Mouse (Mus musculus) bone marrow macrophage, adult 2 months (primary cell): ENCODE measurements around the gene Prrg4. TPM values are rescaled to one million over a fixed set of nuclear protein-coding genes. Genes with fewer than 3 reads are reported as not detected.
"Not testable (repeated sequence)": the region's sequence is repeated elsewhere in the genome, so short reads cannot be mapped to it uniquely, and the experiment has no call there.

Source experiments
- H3K27ac ChIP-seq: 2 replicates; pipeline ENCODE4 v1.5.1; 2012; ENCODE audit warnings: low read depth, low read length; ENCODE audit not compliant: insufficient read depth
- H3K4me1 ChIP-seq: 2 replicates; pipeline ENCODE4 v1.6.1; 2012; ENCODE audit warnings: low read length; ENCODE audit not compliant: control insufficient read depth, insufficient read depth
- H3K4me3 ChIP-seq: 2 replicates; pipeline ENCODE4 v1.5.1; 2012; ENCODE audit warnings: mild to moderate bottlenecking, low read length, moderate library complexity; ENCODE audit not compliant: insufficient read depth
- CTCF ChIP-seq: IDR thresholded peaks from 2 replicates; pipeline ENCODE4 v1.5.1; 2012; ENCODE audit warnings: low read depth, mild to moderate bottlenecking, low read length, moderate library complexity
- POLR2A ChIP-seq: IDR thresholded peaks from 2 replicates; pipeline ENCODE4 v1.6.1; 2012; ENCODE audit warnings: mild to moderate bottlenecking, low read depth, low read length, borderline replicate concordance
- polyA plus RNA-seq: library from polyadenylated mRNA; stranded (reverse); fragments of >200 nt; gene quantifications from 2 replicates; pipeline ENCODE4 v1.2.4, GENCODE M21; 2012; ENCODE audit not compliant: missing spikeins, insufficient read depth, insufficient read length

Gene Prrg4
- polyA plus RNA-seq, 1 experiment = 0.84 TPM

DNA sequence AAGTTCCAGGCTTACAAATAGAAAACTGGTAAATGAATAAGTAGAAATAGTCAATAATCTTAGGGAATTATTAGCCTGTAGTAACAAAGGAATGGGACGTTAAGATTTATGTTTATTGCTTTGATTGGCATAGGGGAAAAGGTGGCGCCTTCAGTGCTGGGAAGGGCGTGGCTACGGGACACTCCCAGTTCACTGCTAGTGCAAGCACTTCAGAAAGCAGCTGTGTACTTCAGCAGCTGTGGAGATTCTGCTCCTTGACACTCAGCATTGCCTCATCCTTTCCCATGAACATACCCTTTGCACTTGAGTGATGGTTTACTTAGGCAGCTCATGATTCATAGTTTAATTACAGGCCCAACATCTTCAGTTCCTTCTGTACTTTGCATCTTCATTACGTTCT, 9.4 kb upstream of the Prrg4 start:
- Histone ChIP-seq H3K4me3 (no peak overlapping the region), H3K27ac (no peak overlapping the region), H3K4me1 (peaks cover 4% of the 10 kb centered on the region)
- TF ChIP-seq CTCF (no peak), POLR2A (no peak)

DNA sequence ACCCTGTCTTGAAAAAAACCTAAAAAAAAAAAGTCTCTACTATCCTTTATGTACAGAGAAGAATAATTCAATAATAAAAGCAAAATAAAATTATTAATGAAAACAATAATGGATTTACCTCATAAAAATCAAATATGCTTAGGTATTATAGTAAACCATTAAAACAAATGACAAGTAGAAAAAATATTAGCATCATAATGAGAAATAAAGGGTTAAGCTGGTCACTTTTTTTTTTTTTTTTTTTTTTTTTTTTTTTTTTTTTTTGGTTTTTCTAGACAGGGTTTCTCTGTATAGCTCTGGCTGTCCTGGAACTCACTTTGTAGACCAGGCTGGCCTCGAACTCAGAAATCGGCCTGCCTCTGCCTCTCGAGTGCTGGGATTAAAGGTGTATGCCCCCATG, 8.4 kb upstream of the Prrg4 start:
- not testable (repeated sequence) for H3K4me3 ChIP-seq, H3K4me1 ChIP-seq, H3K27ac ChIP-seq

DNA sequence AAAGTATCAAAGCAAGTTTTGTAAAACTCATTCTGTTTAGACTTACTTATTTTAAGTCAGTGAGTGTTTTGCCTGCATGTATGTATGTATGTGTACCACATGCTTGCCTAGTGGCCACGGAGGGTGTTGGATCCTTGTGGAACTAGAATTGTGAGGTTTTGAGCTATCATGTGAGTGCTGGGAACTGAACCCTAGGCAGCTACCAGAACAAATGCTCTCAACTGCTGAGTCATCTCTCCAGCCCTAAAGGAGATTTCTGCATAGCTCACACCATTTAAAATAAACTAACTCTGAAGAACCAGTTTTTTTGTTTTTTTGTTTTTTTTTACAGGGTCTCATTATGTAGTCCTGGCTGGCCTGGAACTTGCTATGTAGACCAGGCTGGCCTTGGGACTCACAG, 6.5 kb upstream of the Prrg4 start:
- TF ChIP-seq POLR2A (no peak), CTCF (no peak)
- Histone ChIP-seq H3K4me1 (no peaks in the 10 kb centered on the region), H3K27ac (no peak overlapping the region), H3K4me3 (no peak overlapping the region)

DNA sequence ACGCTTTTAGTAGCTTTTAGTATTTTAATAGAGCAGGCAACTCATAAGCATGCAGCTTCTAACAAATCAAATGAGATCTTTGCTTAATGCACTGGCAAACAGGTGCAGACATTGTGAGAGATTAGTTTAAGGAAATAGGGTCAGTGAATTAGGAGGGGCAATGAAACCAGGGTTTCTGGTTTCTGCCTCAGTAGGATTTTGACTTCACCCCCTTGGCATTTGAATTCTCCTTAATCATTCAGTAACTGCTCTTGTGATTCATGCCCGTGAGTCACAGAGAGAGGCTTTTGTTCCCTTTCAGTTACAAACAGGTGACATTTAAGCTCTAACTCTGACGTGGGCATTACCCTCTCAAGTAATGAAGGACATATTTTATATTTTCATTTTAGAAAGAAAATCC, 6.1 kb upstream of the Prrg4 start:
- TF ChIP-seq CTCF (no peak), POLR2A (no peak)
- Histone ChIP-seq H3K27ac (no peak overlapping the region), H3K4me1 (no peaks in the 10 kb centered on the region), H3K4me3 (no peak overlapping the region)

DNA sequence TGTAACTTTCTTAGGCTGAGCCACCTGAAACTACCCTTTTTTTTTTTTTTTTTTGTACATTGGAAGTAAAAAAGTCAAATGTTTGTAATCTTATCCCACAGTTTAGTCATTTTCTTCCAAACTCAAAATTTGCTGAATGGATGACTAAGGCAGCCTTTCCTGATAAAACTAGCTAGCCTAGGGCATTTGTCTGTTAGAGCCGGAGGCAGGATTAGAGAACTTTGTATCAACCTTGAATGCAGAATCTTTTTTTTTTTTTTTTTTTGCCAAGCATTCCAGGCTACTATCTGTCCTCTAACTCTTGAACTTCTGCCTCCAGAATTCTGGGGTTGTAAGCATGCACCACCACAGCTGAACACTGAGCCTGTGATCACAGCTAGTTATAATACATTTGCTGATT, 5.2 kb upstream of the Prrg4 start:
- Histone ChIP-seq H3K27ac (no peak overlapping the region), H3K4me1 (no peaks in the 10 kb centered on the region), H3K4me3 (no peak overlapping the region)
- TF ChIP-seq CTCF (no peak), POLR2A (no peak)

DNA sequence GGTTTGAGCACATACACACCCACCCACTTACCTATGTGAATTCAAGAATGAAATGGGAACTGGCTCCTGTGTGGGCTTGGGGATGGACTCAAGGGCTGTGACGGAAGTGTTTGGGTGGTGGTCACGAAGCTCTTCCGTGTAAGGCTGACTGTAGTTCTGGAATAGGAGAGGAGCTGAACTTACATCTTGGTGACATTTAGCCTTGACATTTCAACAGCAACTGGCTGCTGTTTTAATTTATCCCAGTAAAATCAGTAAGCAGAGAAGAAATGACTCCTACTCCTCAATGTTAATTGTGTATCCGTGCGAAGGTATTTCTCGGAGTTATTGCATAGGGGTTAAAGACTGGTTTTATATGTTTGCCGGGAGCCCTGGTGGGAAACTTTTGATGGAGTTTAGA, 2.9 kb upstream of the Prrg4 start:
- no peak overlapping the region for H3K4me3 ChIP-seq
- TF ChIP-seq POLR2A = no peak
- peaks cover 3% of the 10 kb centered on the region; the same call in 1 of the 2 replicates for H3K4me1 ChIP-seq
- H3K27ac ChIP-seq = no peak overlapping the region

DNA sequence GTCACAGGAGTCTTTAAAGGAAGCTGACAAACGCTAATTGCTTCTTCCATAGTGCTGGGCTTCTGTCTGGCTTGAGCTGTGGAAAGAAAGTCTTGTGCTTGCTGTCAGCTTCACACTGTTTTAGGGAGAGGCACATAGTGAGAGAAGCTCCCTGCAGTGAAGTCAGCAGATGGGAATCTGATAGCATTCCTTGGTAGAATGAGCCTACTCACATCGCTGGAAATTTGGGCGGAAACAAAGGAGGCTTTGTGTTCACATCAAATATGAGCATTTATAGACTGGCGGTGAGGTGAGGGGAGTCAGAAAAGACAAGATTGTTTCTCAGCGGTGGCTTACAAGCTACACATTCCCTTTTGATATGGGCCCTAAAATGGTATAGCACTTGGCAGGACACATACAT, 2.0 kb upstream of the Prrg4 start:
- peaks cover 3% of the 10 kb centered on the region; the same call in 1 of the 2 replicates for H3K4me1 ChIP-seq
- H3K27ac ChIP-seq = no peak overlapping the region
- TF ChIP-seq POLR2A (no peak), CTCF (no peak)
- H3K4me3 ChIP-seq = no peak overlapping the region

DNA sequence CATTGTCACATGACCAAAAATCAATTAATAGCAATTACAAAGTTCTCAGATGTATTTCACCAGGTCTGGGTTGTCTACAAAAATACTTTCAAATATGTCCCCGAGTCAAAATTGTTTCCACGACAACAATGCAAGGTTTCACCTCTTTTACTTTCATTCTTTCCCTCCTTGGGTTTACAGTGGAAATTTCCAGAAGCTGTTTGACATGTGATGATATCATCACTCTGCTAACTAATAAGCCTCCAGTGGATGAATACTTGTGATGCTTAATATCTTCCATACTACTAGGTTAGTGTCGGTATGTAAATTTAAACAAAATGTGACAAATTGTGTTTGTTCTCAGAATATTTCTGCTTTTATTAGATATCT, 299 bp upstream of the Prrg4 start:
- TF ChIP-seq POLR2A (no peak), CTCF (no peak)
- H3K4me1 ChIP-seq = peaks cover 3% of the 10 kb centered on the region; the same call in 1 of the 2 replicates
- H3K4me3 ChIP-seq = peak overlapping the region; percentile 68
- no peak overlapping the region for H3K27ac ChIP-seq

DNA sequence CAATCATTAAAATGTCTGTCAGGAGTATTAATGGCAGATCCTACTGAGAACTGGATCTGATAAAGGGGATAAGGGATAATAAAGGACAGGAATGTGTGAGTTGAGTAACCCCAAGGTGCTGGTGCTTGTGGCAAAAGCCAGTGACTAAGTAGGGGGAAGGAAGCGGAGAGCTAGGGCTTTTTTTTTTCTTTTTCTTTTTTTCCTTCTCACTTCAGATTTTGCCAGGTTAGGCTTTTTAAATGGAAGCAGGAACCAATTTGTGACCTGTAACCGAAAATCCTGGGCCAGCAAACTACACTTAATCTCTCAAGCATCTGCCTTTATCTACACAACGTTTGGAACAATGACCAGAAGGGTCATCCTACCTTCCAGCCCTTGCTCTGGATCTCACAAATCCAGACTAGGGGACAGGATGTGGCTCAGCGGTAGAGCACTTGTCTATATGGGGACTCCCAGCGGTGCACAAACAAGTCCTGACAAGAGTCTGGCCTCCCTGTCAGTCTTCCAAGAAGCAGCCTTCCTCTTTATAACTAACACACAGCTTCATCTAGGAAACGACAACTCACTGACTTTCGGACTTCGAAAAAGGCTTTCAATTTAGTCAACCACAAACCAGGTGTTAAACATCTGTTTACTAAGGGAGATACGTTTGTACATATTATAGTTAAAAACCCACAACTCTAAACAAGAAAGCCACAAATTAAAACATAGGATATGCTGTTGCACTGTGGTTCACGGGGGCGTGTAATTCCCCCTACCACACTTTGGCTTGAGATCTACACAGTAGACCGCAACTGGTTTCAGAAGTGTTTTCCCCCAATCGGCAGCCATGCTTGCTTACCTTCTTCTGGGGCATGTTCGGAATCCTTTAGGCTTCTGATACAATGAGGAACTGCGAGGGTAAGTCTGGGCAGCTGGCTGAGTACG, 1.2 kb downstream of the Prrg4 start:
- Histone ChIP-seq H3K4me3 (peak overlapping the region; percentile 68), H3K4me1 (peaks cover 3% of the 10 kb centered on the region; the same call in 1 of the 2 replicates), H3K27ac (peak overlapping the region; percentile 78)
- no peak for TF ChIP-seq CTCF
- TF ChIP-seq POLR2A = no peak

DNA sequence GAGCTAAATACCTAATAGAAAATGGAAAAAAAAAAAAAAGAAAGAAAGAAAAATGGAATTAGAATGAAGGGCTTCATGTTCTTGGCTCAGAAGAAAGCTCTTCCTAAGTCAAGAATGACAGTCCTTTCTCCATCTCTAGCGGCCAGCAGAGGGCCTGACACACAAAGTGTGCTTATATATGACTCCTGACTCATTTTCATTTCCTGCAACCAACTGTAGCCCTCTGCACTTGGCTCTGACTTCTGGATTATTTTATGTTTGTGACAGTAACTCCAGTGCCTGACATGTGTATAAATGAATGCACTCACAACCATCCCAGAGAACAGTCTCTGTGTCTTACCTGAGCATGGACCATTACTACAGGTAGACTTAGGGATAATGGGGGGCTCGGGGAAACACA, 2.0 kb downstream of the Prrg4 start:
- 0 out of 2 replicates have a peak overlapping the region, but pooled peaks have one; percentile 68 for H3K4me3 ChIP-seq
- H3K27ac ChIP-seq = peak overlapping the region; percentile 78
- TF ChIP-seq CTCF (no peak), POLR2A (no peak)
- H3K4me1 ChIP-seq = peaks cover 3% of the 10 kb centered on the region; the same call in 1 of the 2 replicates
